In the genomic region with DNA sequence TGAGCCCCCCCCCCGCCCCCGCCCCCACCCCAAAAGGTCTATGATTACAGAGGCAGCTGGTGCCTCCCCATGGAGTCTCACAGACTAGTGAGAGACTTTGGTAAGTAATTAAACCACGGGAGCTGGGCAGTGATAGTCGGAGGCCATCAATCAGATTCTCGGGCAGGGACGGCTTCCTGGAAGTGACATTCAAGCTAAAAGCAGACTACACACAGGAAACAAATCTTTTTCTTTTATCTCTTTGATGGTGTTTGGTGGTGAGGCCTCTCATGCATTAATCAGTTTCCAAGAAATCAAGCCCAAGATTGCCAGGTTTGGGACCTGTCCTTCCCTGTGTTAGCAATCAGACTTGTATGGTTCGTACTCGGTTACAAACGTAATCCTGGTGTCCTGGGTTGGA, we compare ENCODE assay signal across 18 mouse cellular contexts. TPM values are rescaled to one million over a fixed set of nuclear protein-coding genes. Genes with fewer than 3 reads are reported as not detected.
DNase-seq lines count a peak whose midpoint lies in the region.
"Had no signal": no experiment of that assay in that cellular context is flagged by ENCODE, and none has a peak within 500 bp of the region (broad histone marks: within the 10 kb centered on the region; RNA-seq: fewer than 3 reads in every experiment).

No protein-coding gene starts in this region.

- DNase-seq in thymus, postnatal 25 days, result peak; percentile 16
- DNase-seq in thymus, adult 18-20 months, result no peak
- peak; percentile 40 for DNase-seq in T-cell, adult 2 months (ENCODE audit: low spot score)
- peak; percentile 8 for DNase-seq in embryo, embryonic 9.5 days (ENCODE audit: extremely low spot score)
- no peak for DNase-seq in cerebellum, adult 18-20 months
- no peak for DNase-seq in urinary bladder, adult 18-20 months (ENCODE audit: low spot score in 2 of 2)
- no peak for DNase-seq in adrenal gland, postnatal 25 days
- DNase-seq: adrenal gland, adult 8-10 months; cerebellum, adult 2 months; cerebellum, postnatal 25 days; forebrain, postnatal 0 days; gastrocnemius, postnatal 36 days; heart, adult 2 months; kidney, adult 9 months; kidney, postnatal 36 days; layer of hippocampus, postnatal 36 days; retina, postnatal 1 day; right cerebral cortex, postnatal 25 days had no signal

RNA-seq across cellular contexts. Expression of a gene that starts 3.4 kb away (rescaled TPM):
- 6.2 and 7.0 TPM in 2 replicates for total RNA-seq in adrenal gland, postnatal 25 days (2021)

Comparison
In these comparisons a context has a peak if more than half of its experiments do, and no peak if none do; other contexts are left out.
1. DNase-seq: peak in thymus, postnatal 25 days (single experiment), T-cell, adult 2 months (single experiment) and embryo, embryonic 9.5 days (single experiment); none in thymus, adult 18-20 months (0 of 2), cerebellum, adult 18-20 months (0 of 2), urinary bladder, adult 18-20 months (0 of 2) and adrenal gland, postnatal 25 days (single experiment).